Mouse (Mus musculus): ENCODE measurements around the gene Ninl.

The Ninl gene

DNA sequence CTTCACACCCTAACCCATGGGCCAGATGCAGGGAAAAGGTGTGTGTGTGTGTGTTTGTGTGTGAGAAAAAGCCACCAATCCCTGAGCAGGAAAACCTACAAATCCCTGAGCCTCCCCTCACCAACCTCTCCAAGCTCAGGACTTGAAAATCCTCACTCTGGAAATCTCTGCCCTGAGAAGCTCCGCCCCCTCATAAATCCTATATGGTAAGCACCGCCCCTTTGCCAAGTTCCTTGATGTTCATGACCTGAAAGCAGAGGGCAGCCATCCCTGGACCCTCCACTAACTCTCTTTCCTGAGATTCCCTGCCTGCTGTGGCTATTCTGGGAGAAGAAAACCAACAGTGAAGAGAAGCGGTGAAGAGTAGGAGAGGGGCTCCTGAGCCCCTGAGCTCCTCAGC lies 40.2 kb downstream of the Ninl start:
- no peak for DNase-seq (ENCODE audit: inconsistent age in 2 of 2, low spot score in 1 of 2)

DNA sequence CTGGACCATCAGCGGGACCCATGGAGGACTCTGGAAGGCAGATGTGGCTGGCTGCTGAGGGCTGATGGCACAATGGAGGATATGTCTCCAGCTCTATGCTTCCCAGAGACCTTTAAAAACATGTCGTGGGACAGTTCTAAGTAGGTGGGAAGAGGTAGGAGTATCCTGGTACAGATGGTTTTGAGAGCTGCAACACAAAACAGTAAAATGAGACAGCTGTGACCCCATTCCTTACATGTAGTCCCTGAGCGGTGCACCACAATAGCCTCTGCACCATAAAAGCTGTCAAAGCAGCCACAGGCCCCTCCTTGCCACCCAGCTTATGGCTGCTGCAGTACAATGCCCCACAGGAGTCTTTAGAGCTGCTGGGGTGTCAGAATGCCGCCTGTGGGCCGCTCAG lies 41.6 kb downstream of the Ninl start:
- DNase-seq (ENCODE audit: inconsistent age in 2 of 2, low spot score in 1 of 2), result no peak

DNA sequence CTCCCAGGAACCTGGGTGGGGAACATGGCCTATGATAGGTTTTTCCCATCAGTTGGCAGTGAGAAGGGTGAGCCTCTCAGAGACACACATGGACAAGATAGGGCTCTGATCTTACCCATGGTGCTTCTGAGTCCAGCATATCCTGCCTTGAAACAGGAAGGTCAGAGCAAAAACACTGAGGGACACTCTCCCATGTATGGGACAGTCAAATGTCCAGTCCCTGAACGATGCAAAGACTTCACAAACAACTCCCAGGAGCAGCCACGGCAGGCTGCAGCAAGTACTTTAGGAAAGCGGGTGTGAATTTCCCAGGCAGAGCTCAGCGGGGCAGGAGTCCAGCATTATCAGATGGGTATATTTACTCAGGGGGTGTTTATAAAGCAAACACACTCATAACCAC lies 43.9 kb downstream of the Ninl start:
- no peak for DNase-seq (ENCODE audit: inconsistent age in 2 of 2, low spot score in 1 of 2)

DNA sequence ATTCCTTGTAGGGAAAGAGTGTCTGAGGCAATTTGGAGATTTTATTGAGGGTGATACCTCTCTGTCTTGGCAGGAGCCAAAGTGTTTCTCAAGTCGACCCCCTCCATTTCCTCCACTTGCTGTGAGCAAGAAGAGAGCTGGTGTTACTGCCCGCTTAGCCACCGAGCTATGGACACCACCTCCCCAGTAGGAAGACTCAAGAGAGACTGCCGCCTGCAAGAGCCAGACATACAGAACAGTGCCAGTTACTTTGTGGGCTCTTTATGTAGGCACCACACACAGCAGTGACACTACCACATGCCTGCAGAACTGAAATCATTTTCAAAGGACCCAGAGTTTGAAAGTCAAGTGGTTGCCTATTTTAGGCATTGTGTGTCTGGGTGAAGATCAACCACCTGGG lies 48.1 kb downstream of the Ninl start:
- DNase-seq (ENCODE audit: inconsistent age in 2 of 2, low spot score in 1 of 2), result no peak

DNA sequence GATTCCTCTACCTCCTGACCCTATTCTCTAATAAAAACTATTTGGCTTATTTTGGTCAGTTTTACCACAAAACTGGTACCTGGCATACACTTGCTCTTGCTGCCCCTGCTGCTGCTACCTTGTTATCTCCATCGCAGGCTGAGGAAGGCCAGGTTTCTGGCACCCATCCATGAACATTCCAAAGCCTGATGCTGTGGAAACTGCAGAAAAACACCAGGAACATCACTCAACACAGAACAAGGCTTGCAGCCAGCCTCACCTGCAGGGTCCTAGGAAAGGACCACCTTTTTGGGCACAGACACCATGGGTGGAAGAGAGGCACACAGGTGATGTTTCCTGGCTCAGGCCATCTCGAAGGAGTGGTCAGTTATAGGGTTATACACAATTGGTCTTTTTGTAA lies 48.7 kb downstream of the Ninl start:
- peak in 1 of 2 experiments; percentile 53 for DNase-seq (ENCODE audit: inconsistent age in 2 of 2, low spot score in 1 of 2)

DNA sequence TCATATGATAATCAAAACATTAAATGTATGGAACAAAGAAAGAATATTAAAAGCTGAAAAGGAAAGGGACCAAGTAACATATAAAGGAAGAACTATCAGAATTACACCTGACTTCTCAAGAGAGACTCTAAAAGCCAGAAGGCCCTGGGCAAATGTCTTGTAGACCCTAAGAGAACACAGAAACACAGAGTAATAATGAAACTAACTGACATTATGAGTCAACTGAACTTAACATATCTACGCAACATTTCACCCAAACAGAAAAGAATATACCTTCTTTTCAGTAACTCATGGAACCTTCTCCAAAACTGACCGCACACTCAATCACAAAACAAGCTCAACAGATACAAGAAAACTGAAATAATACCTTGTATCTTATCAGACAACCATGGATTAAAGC lies 53.8 kb downstream of the Ninl start:
- DNase-seq (ENCODE audit: inconsistent age in 2 of 2, low spot score in 1 of 2), result no peak

DNA sequence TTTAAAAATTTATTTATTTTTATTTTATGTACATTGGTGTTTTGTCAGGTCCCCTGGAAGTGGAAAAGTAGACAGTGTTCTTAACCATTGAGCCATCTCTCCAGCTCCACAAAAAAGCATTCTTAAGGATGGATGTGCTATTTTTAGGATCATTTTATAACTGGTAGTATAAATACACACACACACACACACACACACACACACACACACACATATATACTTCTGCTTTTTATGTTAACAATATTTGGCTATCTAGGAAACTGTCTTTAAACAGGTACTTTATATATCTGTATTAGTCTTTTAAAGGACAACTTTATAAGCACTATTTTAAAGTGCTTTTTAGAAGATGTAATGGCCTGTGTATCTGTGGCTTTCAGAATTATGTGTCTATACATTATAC lies 57.1 kb downstream of the Ninl start:
- DNase-seq (ENCODE audit: inconsistent age in 2 of 2, low spot score in 1 of 2), result no peak

DNA sequence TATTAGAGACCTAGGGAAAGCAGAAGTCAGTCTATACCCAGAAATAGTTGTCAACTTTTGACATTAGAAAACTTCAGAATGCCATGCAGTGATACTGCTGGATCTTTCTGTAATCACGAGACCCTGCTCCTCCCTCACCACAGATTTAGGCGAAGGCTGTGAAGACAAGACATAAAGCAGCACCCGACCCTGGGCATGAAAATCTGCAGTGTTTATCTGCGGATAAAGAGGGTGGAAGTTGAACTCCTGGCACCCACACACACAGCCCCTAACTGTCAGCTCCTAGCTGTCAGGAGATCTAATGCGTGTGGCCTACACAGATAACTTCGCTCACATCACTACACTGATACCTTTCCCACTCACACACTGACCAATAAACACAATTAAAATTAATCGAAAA lies 57.7 kb downstream of the Ninl start:
- no peak for DNase-seq (ENCODE audit: inconsistent age in 2 of 2, low spot score in 1 of 2)

DNA sequence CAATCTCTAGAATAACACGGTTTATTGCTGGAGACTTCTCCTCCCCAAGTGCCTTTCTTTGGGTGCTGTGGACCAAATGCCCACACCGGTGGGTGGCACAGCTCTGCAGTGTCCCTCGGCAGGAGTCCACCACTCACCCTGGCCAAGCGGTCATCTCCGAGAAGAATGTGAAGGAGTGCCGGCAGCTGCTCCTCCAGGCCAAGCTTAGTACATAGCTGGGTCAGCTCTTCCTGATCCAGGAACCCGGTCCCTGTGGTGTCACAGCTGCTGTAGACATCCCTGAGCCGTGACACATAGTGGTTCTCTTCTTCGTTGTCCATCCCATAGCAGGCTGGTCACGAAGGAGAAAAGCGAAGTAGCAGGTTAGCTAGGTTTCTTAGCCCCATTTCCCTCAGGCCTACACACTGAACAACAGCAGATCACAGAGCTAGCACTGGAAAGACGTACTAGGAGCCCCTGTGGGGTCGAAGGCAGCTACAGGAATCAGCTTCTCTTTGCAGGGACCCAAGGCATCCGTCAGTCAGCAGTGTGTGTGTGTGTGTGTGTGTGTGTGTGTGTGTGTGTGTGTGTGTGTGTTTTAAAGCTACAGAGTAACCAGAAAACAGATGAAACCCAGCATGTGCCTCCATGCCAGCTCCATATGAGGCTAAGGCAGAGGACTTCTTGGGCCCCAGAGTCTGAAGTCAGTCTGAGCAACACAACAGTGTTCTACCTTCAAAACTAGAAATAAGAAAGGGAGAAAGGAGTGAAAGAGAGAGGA lies 59.1 kb downstream of the Ninl start:
- DNase-seq (ENCODE audit: inconsistent age in 2 of 2, low spot score in 1 of 2), result no peak

DNA sequence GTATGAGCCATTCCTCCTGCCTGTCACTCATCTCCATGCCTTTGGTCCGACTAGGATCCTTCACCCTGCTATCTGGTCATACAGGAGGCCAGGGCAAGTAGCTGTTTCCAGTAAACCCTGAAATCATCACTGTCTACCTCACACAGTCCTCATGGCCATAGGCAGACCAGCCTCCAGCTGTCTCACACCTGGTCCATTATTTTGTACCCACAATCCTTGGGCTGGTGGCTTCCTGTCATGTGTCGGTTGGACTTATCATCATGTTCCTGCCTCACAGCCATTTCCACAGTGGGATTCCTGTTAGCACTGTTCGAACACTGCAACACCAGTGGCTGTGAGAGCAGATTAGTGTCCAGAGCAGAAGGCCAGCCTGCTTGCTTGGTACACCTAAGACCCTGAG lies 60.4 kb downstream of the Ninl start:
- DNase-seq (ENCODE audit: inconsistent age in 2 of 2, low spot score in 1 of 2), result no peak

DNA sequence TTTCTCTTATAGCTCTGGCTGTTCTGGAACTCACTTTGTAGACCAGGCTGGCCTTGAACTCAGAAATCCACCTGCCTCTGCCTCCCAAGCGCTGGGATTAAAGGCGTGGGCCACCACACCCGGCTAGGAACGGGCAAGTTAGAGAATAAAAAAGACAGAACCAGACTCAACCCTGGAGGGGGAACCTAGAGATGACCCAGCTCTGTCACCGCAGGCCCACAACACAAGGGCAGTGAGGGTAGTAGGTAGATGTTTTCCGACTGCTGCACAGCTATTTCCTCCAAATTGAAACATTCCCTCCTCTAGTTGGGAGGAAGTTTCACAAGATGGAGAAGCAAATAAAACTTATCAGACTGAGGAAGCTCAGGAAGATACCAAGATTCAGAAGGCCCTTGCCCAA lies 61.5 kb downstream of the Ninl start:
- no peak for DNase-seq (ENCODE audit: inconsistent age in 2 of 2, low spot score in 1 of 2)

DNA sequence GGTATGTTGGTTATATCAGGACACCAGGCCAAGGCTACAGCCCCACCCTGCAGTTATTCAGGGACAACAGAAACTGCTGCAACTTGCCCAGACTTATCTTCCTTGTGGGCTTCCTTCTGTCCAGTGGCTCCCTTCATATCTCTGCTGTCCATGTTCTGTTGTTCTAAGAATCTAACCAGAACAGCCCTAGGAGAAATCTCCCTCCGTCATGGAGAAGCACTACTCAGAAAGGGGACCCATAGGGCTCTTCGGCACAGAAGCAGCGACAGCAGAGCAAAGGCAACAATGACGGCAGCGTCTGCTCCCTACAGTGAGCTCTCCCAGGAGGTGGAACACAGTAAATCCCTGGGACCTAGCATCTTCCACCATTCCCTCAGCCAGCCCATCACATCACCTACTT lies 62.3 kb downstream of the Ninl start:
- DNase-seq (ENCODE audit: inconsistent age in 2 of 2, low spot score in 1 of 2), result no peak

DNA sequence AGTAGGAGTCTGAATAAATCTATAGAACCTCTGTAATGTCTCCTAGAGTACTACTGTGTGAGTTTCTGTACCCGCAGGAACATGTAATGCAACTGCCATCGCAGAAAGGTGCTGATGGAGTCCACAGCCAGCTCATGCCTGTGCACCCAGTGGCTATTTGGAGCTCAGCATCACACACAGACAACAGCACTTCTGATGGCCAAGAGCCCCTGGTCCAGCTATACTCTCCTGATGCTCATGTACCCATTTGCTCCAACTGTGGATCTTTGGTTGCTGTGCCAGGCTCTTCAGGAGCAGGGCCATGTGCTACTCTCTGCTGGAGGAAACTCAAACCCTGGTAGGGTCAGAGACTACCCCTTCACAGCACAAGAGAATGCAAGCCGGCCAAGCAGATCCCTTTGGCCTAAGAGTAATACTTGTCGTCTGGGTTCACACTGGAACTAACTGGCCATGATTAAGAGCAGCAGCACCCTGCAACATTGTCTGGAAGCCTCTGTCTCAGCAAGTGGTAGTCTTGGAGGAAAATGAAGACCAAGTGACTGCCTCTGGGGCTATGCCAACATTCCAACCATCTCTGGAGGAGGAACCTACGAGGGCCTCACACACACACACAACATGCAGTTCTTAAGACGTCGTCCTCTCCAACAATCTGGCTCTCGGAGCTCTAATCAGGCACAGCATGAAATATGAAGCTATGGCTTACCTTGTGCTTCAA lies 65.6 kb downstream of the Ninl start:
- DNase-seq (ENCODE audit: inconsistent age in 2 of 2, low spot score in 1 of 2), result no peak

DNA sequence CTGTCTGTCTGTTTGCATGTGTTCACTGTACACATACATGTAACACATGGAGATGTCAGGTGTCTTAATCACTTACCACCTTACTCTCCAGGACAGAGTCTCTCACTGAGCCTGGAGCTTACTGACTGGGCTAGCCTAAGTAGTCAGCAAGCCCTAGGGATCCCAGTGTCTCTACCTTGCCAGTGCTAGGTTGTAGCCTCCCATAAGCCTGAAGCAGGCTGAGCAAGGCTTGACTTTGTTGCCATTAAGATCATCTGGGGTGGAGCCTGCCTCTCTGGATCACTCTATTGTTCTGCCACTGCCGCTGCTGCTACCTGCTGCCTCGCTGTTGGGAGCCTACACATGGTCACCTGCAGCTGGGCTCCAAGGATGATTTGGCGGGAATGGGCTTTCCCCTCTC lies 66.5 kb downstream of the Ninl start:
- no peak for DNase-seq (ENCODE audit: inconsistent age in 2 of 2, low spot score in 1 of 2)

DNA sequence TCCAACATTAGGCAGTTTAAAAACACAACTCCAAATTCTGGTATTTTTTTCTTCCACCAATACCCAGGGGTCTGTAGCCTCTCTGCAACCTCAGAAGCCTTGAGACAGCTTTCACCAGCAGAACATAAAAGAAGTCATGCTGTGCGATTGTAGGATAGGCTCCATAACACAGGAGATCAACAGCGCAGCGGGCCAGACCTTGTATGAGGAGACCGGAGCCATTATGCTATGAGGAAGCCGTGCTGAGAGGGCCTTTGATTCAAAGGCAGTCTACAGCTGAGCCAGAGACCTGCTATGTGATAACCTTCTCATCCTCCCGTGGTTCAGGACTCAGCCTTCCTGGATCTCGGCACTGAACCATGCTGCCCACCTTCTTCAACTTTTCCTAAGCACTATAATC lies 67.3 kb downstream of the Ninl start:
- no peak for DNase-seq (ENCODE audit: inconsistent age in 2 of 2, low spot score in 1 of 2)

DNA sequence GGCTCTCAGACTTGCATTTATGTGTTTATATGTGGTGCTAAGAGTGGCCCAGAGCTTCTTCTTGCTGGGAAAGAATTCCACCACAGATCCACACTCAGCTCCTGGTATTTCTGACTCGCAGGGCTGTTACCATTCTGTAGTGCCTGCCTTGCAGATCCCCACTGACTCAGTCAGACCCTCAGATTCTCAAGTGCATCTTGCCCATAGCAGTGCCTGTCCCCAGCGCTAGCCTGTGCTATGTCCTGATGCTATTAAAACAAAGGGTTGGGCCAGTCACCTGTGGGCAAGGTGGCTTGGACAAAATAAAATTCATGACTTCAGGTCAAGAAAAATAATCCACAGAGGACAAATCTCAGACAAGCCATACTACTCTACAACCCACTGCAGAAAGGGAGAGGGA lies 70.0 kb downstream of the Ninl start:
- no peak for DNase-seq (ENCODE audit: inconsistent age in 2 of 2, low spot score in 1 of 2)

DNA sequence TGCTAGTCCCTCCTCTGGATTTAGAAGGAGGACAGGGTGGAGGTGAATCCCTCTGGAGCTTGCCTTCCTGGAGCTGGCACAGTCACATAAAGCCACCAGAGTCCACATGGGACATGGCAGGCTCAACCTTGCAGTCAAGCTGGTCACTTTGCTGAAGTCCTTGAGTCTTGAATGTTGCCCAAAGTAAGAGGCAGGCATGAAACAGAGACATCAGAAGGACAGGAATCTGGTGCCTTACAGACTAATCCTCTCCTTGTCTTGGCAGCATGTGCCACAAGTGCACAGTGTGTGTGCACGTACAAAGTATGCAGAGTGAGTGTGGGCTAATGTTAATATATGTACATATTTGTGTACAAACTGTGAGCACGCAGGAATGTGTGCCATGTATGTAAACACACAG lies 71.7 kb downstream of the Ninl start:
- DNase-seq (ENCODE audit: inconsistent age in 2 of 2, low spot score in 1 of 2), result no peak

DNA sequence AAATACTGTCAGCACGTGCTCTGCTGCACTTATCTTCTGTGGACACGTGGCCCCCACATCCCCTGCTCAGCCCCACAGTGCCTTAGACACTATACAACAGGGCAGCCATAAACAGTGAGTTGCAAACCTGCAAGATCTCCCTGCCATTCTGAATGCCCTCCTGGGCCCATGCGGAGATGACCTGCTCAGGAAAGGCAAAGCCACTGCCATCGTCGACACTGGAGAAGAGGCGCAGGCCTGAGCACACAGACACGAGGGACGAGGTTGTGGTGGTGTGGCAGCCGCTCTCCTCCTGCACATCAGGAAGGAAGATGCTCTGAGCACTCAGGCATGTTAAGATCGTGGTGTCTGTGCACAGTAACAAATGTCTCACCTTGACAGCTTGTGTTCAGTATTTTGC lies 73.2 kb downstream of the Ninl start:
- no peak for DNase-seq (ENCODE audit: inconsistent age in 2 of 2, low spot score in 1 of 2)

DNA sequence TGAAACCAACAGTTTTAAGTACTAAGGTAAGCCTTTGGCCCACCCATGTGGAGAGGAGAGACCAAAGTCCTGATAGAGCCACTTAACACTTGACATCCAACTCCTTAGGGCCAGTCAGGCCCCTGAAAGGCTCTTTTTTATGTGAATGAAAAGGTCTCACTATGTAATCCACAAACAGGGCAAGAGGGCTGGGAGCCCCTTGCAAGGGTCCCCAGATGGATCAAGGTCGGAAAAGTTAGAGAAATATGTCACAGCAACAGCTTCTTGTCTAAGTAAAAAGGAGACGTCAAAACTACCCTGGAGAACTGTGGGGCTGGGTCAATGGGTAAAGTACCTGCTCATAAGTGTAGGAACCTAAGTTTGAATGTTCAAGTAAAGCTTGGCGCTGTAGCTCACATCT lies 74.5 kb downstream of the Ninl start:
- DNase-seq (ENCODE audit: inconsistent age in 2 of 2, low spot score in 1 of 2), result no peak

DNA sequence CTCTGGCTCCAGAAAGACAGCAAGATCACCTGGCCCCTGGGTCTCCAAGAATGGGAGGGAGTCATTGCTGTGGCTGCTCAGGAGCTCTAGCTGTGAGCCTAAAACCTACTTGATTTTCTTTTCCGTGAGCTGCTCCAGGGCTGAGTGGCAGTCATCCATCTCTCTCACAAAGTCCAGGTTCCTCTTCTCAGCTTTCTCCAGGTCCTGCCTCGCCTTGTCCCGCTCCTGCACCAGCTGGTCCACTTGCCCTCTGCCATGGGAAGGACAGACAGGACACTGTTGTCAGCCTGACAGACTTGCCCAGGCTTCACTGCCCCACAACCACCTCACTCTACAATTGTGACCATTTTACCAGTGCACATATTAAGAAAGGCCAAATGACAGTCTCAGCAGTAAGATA lies 75.9 kb downstream of the Ninl start:
- no peak for DNase-seq (ENCODE audit: inconsistent age in 2 of 2, low spot score in 1 of 2)

DNA sequence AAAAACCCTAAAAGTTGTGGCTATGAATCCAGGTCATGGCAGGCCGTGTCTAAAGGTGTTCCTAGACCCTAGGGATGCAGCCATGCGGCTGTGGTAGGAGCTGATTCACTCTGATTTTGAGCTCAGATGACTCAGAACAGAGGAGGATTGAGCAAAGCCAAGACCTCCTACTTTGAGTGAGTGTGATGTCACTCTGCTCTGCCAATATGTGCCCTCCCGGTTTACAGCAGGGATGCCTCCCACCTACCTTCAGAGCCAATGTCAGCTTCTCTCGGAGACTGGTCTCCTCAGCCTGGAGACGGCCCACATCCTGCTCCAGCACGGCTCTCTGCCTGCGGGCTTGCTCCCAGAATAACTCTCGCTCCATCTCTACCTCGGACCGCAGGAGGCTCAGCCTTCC lies 79.7 kb downstream of the Ninl start:
- DNase-seq (ENCODE audit: inconsistent age in 2 of 2, low spot score in 1 of 2), result peak; percentile 23 to 61

DNA sequence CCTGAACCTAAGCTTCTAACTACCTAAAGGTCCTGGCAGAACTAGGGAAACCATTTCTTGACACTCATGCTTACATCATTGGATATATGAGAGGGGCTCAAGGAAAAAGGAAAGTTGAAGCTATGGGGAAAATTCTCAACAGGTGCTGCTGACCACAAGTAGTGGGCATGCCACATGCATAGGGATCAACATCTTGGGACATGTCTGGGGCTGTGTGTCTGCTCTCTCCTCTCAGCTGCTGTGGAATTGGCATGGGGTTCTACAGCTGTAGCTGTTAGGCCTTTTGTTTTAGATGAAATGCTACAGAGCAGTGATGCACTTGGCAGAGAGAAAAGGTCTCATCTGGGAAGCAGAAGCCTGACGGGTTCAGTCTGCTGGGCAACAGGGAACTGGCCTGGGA lies 83.3 kb downstream of the Ninl start:
- DNase-seq (ENCODE audit: inconsistent age in 2 of 2, low spot score in 1 of 2), result no peak

DNA sequence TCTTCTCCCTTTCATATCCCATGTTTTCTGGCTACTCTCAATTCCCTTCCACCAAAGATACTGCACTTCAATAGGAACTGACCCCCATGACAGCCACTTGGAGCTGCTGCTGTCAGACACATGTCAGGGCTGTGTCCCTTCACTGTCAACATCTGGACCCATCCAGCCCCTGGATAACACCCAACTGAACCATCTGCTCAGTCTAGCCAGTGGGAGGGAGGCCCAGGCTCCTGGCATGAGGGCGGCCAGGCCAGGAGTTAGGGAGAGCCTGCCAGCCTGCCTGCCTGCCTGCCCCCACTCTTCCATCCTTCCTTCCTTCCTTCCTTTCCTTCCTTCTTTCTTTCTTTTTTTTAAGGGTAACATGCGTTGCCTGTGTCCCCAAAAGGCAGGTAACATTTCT lies 88.0 kb downstream of the Ninl start:
- no peak for DNase-seq (ENCODE audit: inconsistent age in 2 of 2, low spot score in 1 of 2)

Data from adrenal gland, adult (tissue).